Mouse (Mus musculus) myocyte (in vitro differentiated cells): Measurements from ENCODE around the gene Mad1l1. TPM values are rescaled to one million over a fixed set of nuclear protein-coding genes. Genes with fewer than 3 reads are reported as not detected.
"Not testable (repeated sequence)": the region's sequence is repeated elsewhere in the genome, so short reads cannot be mapped to it uniquely, and the experiment has no call there.

ENCODE experiments used
- H3K27me3 ChIP-seq: one replicate; pipeline ENCODE4 v1.6.1; 2011; ENCODE audit not compliant: control insufficient read depth, insufficient read depth, insufficient read length
- H3K36me3 ChIP-seq: one replicate; pipeline ENCODE4 v1.6.1; 2011; ENCODE audit not compliant: control insufficient read depth, insufficient read depth
- H3K4me2 ChIP-seq: one replicate; pipeline ENCODE4 v1.6.1; 2011; ENCODE audit warnings: low read depth, control low read depth
- H3K4me3 ChIP-seq: one replicate; pipeline ENCODE4 v1.5.1; 2011; ENCODE audit warnings: mild to moderate bottlenecking, control low read depth, moderate library complexity
- H3K79me2 ChIP-seq: one replicate; pipeline ENCODE4 v1.6.1; 2011; ENCODE audit not compliant: control insufficient read depth, insufficient read depth
- H3ac ChIP-seq: one replicate; pipeline ENCODE4 v1.6.1; 2011; ENCODE audit not compliant: control insufficient read depth, insufficient read length
- CEBPB ChIP-seq: IDR thresholded peaks from 2 replicates; pipeline ENCODE4 v1.6.1; 2011; ENCODE audit warnings: mild to moderate bottlenecking, moderate library complexity; ENCODE audit not compliant: poor library complexity, insufficient read depth, severe bottlenecking
- E2F4 ChIP-seq: IDR thresholded peaks from one replicate; pipeline ENCODE4 v1.6.1; 2011; ENCODE audit warnings: mild to moderate bottlenecking, control low read depth, moderate library complexity; ENCODE audit not compliant: insufficient read depth
- MAX ChIP-seq: IDR thresholded peaks from one replicate; pipeline ENCODE4 v1.6.1; 2011; ENCODE audit warnings: low read depth, mild to moderate bottlenecking, control low read depth
- MYOD1 ChIP-seq, 3 experiments: IDR thresholded peaks; one replicate each; pipeline ENCODE4 v1.6.1; 2011; ENCODE audit warnings: control low read depth in 2 of 3, low read depth in 2 of 3, mild to moderate bottlenecking in 2 of 3, moderate library complexity in 1 of 3; ENCODE audit not compliant: insufficient read length in 2 of 3, control insufficient read depth in 1 of 3
- MYOG ChIP-seq, 3 experiments: IDR thresholded peaks; one replicate each; pipeline ENCODE4 v1.6.1; 2011; ENCODE audit warnings: control low read depth in 2 of 3, low read depth in 2 of 3, mild to moderate bottlenecking in 2 of 3; ENCODE audit not compliant: insufficient read length in 2 of 3, control insufficient read depth in 1 of 3, insufficient read depth in 1 of 3
- POLR2A ChIP-seq: IDR thresholded peaks from one replicate; pipeline ENCODE4 v1.6.1; 2011; ENCODE audit warnings: low read depth, mild to moderate bottlenecking, control low read depth, moderate library complexity; ENCODE audit not compliant: insufficient read length
- POLR2AphosphoS2 ChIP-seq: IDR thresholded peaks from one replicate; pipeline ENCODE4 v1.6.1; 2011; ENCODE audit warnings: low read depth, control low read depth; ENCODE audit not compliant: insufficient read length
- REST ChIP-seq: IDR thresholded peaks from one replicate; pipeline ENCODE4 v1.6.1; 2011; ENCODE audit warnings: mild to moderate bottlenecking, control low read depth, moderate library complexity; ENCODE audit not compliant: insufficient read depth, insufficient read length
- SRF ChIP-seq: IDR thresholded peaks from one replicate; pipeline ENCODE4 v1.6.1; 2011; ENCODE audit warnings: low read depth; ENCODE audit not compliant: control insufficient read depth, insufficient read length
- TCF12 ChIP-seq: IDR thresholded peaks from one replicate; pipeline ENCODE4 v1.6.1; 2011; ENCODE audit warnings: mild to moderate bottlenecking, control low read depth; ENCODE audit not compliant: poor library complexity, insufficient read depth, severe bottlenecking
- TCF3 ChIP-seq: IDR thresholded peaks from one replicate; pipeline ENCODE4 v1.6.1; 2011; ENCODE audit warnings: low read depth, control low read depth; ENCODE audit not compliant: insufficient read length
- USF1 ChIP-seq: IDR thresholded peaks from one replicate; pipeline ENCODE4 v1.6.1; 2011; ENCODE audit warnings: low read depth, mild to moderate bottlenecking, control low read depth, moderate library complexity
- polyA plus RNA-seq: library from polyadenylated mRNA; unstranded; fragments of >200 nt; fragmentation: generic; extraction: Trizol; gene quantifications from one replicate; pipeline ENCODE4 v1.2.1, GENCODE M21; 2012; ENCODE audit warnings: missing spikeins

Mad1l1 gene
- 35.6 TPM for polyA plus RNA-seq

- H3K27me3 ChIP-seq = no peaks in the 10 kb centered on the region
Measured at GRCm38 (mm10) chr5:140321042-140321755, at the start of gene Mad1l1, which contains the start of gene Nudt1. Mad1l1 (minus strand) TSS chr5:140321552. Nudt1 (plus strand) TSS chr5:140321656.

DNA sequence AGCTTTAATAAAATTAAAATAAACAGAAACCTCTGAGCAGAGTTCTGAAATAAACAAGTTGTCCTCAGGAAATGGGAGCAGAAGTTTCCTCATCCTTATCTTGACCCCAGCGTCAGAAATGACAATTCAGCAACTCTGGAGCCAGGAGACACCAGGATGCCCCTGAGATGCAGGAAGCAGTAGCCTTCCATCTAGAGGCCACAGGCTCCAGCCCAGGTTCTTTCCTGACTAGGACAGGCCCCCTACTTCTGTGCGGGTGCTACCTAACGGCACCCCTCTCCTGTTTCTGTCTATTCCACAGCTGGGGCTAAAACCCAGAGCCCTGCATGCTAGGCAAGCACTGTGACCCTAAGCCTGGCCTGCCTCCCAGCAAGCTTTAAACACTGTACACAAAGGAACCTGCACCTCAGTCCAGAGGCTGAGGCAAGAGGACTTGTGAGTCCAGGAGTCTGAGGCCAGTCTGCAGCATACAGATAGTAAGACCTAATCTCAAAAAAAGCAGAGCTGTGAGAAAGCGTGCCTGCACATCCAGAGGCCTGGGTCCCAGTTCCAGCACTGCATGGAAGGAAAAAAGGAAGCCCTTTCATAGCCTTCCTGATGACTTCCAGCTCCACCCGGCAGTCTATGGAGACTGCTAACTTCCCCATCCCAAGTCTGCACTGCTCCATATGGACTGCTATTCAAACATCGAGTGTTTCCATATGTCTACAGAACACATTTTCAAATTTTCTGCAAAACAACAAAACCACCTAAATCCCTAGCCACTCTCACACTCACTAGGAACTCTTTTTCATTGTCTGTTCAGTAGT lies 49.3 kb upstream of the Mad1l1 start:
- no peaks in the 10 kb centered on the region for H3K27me3 ChIP-seq
- H3K4me3 ChIP-seq = no peak overlapping the region
- H3K36me3 ChIP-seq = no peaks in the 10 kb centered on the region
- TF ChIP-seq E2F4 (no peak), POLR2A (no peak), TCF12 (no peak), USF1 (no peak), SRF (no peak), MYOD1 (IDR thresholded peaks at IDR 0.05; ENCODE audit: control insufficient read depth in 1 of 3, insufficient read length in 2 of 3, low read depth in 2 of 3) (no peak), CEBPB (no peak), MYOG (IDR thresholded peaks at IDR 0.05; ENCODE audit: control insufficient read depth in 1 of 3, insufficient read depth in 1 of 3, insufficient read length in 2 of 3, low read depth in 2 of 3) (no peak), REST (no peak), POLR2AphosphoS2 (no peak), MAX (no peak), TCF3 (no peak)
- H3ac ChIP-seq = no peak overlapping the region
- H3K4me2 ChIP-seq = no peak overlapping the region
- peaks cover 81% of the 10 kb centered on the region for H3K79me2 ChIP-seq

More at GRCm38 (mm10) chr5:140321042-140321755, at the start of gene Mad1l1, which contains the start of gene Nudt1:
- Histone ChIP-seq H3K4me2 (peak within 1 kb of the TSS; percentile 75), H3ac (peak within 1 kb of the TSS; percentile 94), H3K79me2 (peaks cover 47% of the 10 kb centered on the region), H3K36me3 (no peaks in the 10 kb centered on the region), H3K4me3 (peak within 1 kb of the TSS; percentile 88)
- TF ChIP-seq REST = no peak
- TF ChIP-seq USF1 = no peak
- TF ChIP-seq TCF12 = no peak
- TF ChIP-seq MYOD1 (IDR thresholded peaks at IDR 0.05; ENCODE audit: control insufficient read depth in 1 of 3, insufficient read length in 2 of 3, low read depth in 2 of 3) = no peak
- TF ChIP-seq SRF = no peak
- TF ChIP-seq TCF3 = no peak
- TF ChIP-seq E2F4 = peak; percentile 77
- TF ChIP-seq MYOG (IDR thresholded peaks at IDR 0.05; ENCODE audit: control insufficient read depth in 1 of 3, insufficient read depth in 1 of 3, insufficient read length in 2 of 3, low read depth in 2 of 3) = peak in 1 of 3 experiments; percentile 2
- no peak for TF ChIP-seq MAX
- peak; percentile 46 for TF ChIP-seq POLR2AphosphoS2
- no peak for TF ChIP-seq CEBPB
- peak; percentile 63 for TF ChIP-seq POLR2A

DNA sequence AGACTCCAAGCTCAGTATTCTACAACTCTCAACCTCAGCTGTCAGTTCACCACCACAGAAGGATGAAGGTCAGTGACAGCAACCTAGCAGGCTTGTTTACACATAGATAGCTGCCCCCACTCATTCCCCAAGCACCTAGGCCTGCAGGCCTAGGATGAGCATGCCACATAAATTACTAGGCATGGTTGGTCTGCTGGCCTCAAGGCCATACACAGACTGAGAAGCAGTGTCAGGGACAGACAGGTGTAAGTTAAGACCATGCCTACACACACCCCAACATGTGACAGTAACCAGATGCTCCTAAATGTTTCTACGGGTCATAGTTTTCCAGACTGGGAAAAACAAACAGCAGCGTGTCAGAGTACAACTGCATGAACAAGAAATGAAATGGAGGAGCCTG lies 48.1 kb upstream of the Mad1l1 start:
- H3K4me2 ChIP-seq = peak overlapping the region; percentile 12
- H3ac ChIP-seq = no peak overlapping the region
- no peaks in the 10 kb centered on the region for H3K27me3 ChIP-seq
- H3K4me3 ChIP-seq = no peak overlapping the region
- TF ChIP-seq POLR2A = no peak
- peak in 2 of 3 experiments; percentile 29 to 83 for TF ChIP-seq MYOD1 (IDR thresholded peaks at IDR 0.05; ENCODE audit: control insufficient read depth in 1 of 3, insufficient read length in 2 of 3, low read depth in 2 of 3)
- TF ChIP-seq TCF12 = no peak
- no peak for TF ChIP-seq REST
- peak; percentile 7 for TF ChIP-seq USF1
- no peaks in the 10 kb centered on the region for H3K36me3 ChIP-seq
- H3K79me2 ChIP-seq = peaks cover 76% of the 10 kb centered on the region

GRCm38 (mm10) chr5:140368926-140369325 lies 47.6 kb upstream of the Mad1l1 start:
- TF ChIP-seq MYOD1 (IDR thresholded peaks at IDR 0.05; ENCODE audit: control insufficient read depth in 1 of 3, insufficient read length in 2 of 3, low read depth in 2 of 3) = no peak
- TF ChIP-seq CEBPB = no peak
- no peak for TF ChIP-seq MAX
- TF ChIP-seq POLR2A = no peak
- TF ChIP-seq REST = no peak
- TF ChIP-seq SRF = no peak
- no peak for TF ChIP-seq USF1
- TF ChIP-seq E2F4 = no peak
- TF ChIP-seq TCF3 = no peak
- TF ChIP-seq TCF12 = no peak
- TF ChIP-seq POLR2AphosphoS2 = no peak
- no peak for TF ChIP-seq MYOG (IDR thresholded peaks at IDR 0.05; ENCODE audit: control insufficient read depth in 1 of 3, insufficient read depth in 1 of 3, insufficient read length in 2 of 3, low read depth in 2 of 3)
- Histone ChIP-seq H3K79me2 (peaks cover 74% of the 10 kb centered on the region), H3ac (no peak overlapping the region), H3K27me3 (no peaks in the 10 kb centered on the region), H3K4me3 (no peak overlapping the region), H3K36me3 (no peaks in the 10 kb centered on the region), H3K4me2 (peak overlapping the region; percentile 12)

DNA sequence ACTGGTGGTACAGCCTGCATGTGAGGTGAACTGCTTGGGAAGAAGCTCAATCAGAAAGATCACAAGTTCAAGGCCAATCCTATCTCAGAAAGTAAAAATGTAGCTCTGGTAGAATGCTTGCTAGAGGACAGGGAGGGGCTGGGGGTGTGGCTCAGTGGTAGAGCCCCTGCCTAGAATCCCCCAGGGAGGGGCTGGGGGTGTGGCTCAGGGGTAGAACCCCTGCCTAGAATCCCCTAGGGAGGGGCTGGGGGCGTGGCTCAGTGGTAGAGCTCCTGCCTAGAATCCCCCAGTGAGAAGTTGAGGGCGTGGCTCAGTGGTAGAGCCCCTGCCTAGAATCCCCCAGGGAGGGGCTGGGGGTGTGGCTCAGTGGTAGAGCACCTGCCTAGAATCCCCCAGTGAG lies 46.8 kb upstream of the Mad1l1 start:
- H3K36me3 ChIP-seq, H3K27me3 ChIP-seq, H3ac ChIP-seq, H3K4me2 ChIP-seq, H3K4me3 ChIP-seq: not testable (repeated sequence)
- peaks cover 70% of the 10 kb centered on the region for H3K79me2 ChIP-seq
